Mouse (Mus musculus) liver, embryonic 14.5 days (tissue): Measurements from ENCODE around the gene Pgrmc1.

Experiments used
- CTCF ChIP-seq: IDR thresholded peaks from 2 replicates; pipeline ENCODE4 v1.5.1; 2016; ENCODE audit warnings: antibody characterized with exemption, low read depth, control low read depth
- EP300 ChIP-seq: IDR thresholded peaks from 2 replicates; pipeline ENCODE4 v1.6.1; 2016; ENCODE audit warnings: antibody characterized with exemption, low read depth

GRCm38 (mm10) chrX:36587304-36588209 is 10.4 kb upstream of the Pgrmc1 start:
- no peak for TF ChIP-seq CTCF
- no peak for TF ChIP-seq EP300
